In genomic region chr1:36066216-36066980, GRCm38 (mm10) we compare ENCODE assay signal across 10 mouse cellular contexts. TPM values are rescaled to one million over a fixed set of nuclear protein-coding genes. Genes with fewer than 3 reads are reported as not detected.
DNase-seq lines count a peak whose midpoint lies in the region; ATAC-seq and TF ChIP-seq lines count a peak whose summit lies in the region.
"Had no signal": no experiment of that assay in that cellular context is flagged by ENCODE, and none has a peak within 500 bp of the region (broad histone marks: within the 10 kb centered on the region; RNA-seq: fewer than 3 reads in every experiment).

No protein-coding gene starts in this region.

- no peak overlapping the region for H3K4me3 ChIP-seq in midbrain, embryonic 10.5 days
- no peak overlapping the region for H3K4me3 ChIP-seq in midbrain, postnatal 0 days (ENCODE audit: low read depth, low read length)
- H3K4me3 ChIP-seq in embryonic facial prominence, embryonic 10.5 days = no peak overlapping the region
- H3K4me3 ChIP-seq in layer of hippocampus, adult 2 months = no peak overlapping the region

- H3K4me2 ChIP-seq in midbrain, postnatal 0 days (ENCODE audit: low read depth, low read length, poor library complexity, severe bottlenecking) = no peak overlapping the region

- TF ChIP-seq CTCF in midbrain, postnatal 0 days (IDR thresholded peaks at IDR 0.05) = no peak
- no peak for TF ChIP-seq CTCF in layer of hippocampus, adult 2 months (conservative IDR thresholded peaks at IDR 0.05)

- peak; percentile 12 to 13 for DNase-seq in gastrocnemius, postnatal 4 days (ENCODE audit: low spot score in 2 of 2)
- no peak for DNase-seq in gastrocnemius, adult 18-20 months (ENCODE audit: low spot score)
- peak; percentile 9 for DNase-seq in midbrain, embryonic 10.5 days (ENCODE audit: low spot score)
- no peak for DNase-seq in midbrain, postnatal 0 days (ENCODE audit: low spot score)
- peak; percentile 41 for DNase-seq in MN1 (ENCODE audit: low spot score)
- peak; percentile 7 for DNase-seq in embryonic facial prominence, embryonic 10.5 days (ENCODE audit: low spot score)
- DNase-seq in c-Kit-positive CD71-positive TER-119-positive erythroid progenitor cells, embryonic 14.5 days (ENCODE audit: low spot score) = no peak
- no peak for DNase-seq in layer of hippocampus, adult 2 months (ENCODE audit: low spot score in 2 of 2)

- H3K9ac ChIP-seq in midbrain, postnatal 0 days (replicated peaks; ENCODE audit: low read length, poor library complexity, severe bottlenecking) = no peak overlapping the region

- peak overlapping the region; percentile 86; the same call in 1 of the 2 replicates for H3K27ac ChIP-seq in midbrain, embryonic 10.5 days (replicated peaks)
- H3K27ac ChIP-seq in midbrain, postnatal 0 days (ENCODE audit: low read depth, low read length) = no peak overlapping the region
- no peak overlapping the region for H3K27ac ChIP-seq in embryonic facial prominence, embryonic 10.5 days (replicated peaks)
- no peak overlapping the region for H3K27ac ChIP-seq in layer of hippocampus, adult 2 months
- H3K27ac ChIP-seq: hindbrain, embryonic 14.5 days had no signal

- no peaks in the 10 kb centered on the region for H3K9me3 ChIP-seq in midbrain, embryonic 10.5 days (replicated peaks)
- H3K9me3 ChIP-seq in midbrain, postnatal 0 days (ENCODE audit: low read length) = no peaks in the 10 kb centered on the region
- no peaks in the 10 kb centered on the region for H3K9me3 ChIP-seq in embryonic facial prominence, embryonic 10.5 days
- H3K9me3 ChIP-seq: heart, embryonic 13.5 days had no signal

- H3K27me3 ChIP-seq in midbrain, embryonic 10.5 days (ENCODE audit: low read depth, poor library complexity, severe bottlenecking) = peaks cover 21% of the 10 kb centered on the region
- no peaks in the 10 kb centered on the region; the same call in 1 of the 2 replicates for H3K27me3 ChIP-seq in midbrain, postnatal 0 days (ENCODE audit: insufficient read depth, low read length)
- peaks cover 34% of the 10 kb centered on the region for H3K27me3 ChIP-seq in embryonic facial prominence, embryonic 10.5 days (replicated peaks; ENCODE audit: low read depth, poor library complexity, severe bottlenecking)
- H3K27me3 ChIP-seq: heart, embryonic 13.5 days had no signal

- ATAC-seq in midbrain, postnatal 0 days (ENCODE audit: low FRiP score) = no peak

- 84% methylated on average over 6 of the region's 6 CpGs for WGBS in midbrain, embryonic 10.5 days
- WGBS in midbrain, postnatal 0 days = 90% methylated on average over 6 of the region's 6 CpGs
- WGBS in embryonic facial prominence, embryonic 10.5 days = 89% methylated on average over 6 of the region's 6 CpGs

- H3K36me3 ChIP-seq in midbrain, embryonic 10.5 days = peaks cover 5% of the 10 kb centered on the region
- H3K36me3 ChIP-seq in midbrain, postnatal 0 days (ENCODE audit: insufficient read depth, low read length) = no peaks in the 10 kb centered on the region
- H3K36me3 ChIP-seq in embryonic facial prominence, embryonic 10.5 days (replicated peaks) = peaks cover 5% of the 10 kb centered on the region; the same call in 1 of the 2 replicates

- H3K4me1 ChIP-seq in midbrain, embryonic 10.5 days = peaks cover 88% of the 10 kb centered on the region
- peaks cover 14% of the 10 kb centered on the region for H3K4me1 ChIP-seq in midbrain, postnatal 0 days (ENCODE audit: insufficient read depth, low read length)
- peaks cover 67% of the 10 kb centered on the region for H3K4me1 ChIP-seq in embryonic facial prominence, embryonic 10.5 days

RNA-seq across cellular contexts. Expression of gene Hs6st1, which starts 1.8 kb away (rescaled TPM):
- total RNA-seq in gastrocnemius, postnatal 4 days (2021) = 10 to 100 TPM; 39.7 to 40.5 TPM
- total RNA-seq in gastrocnemius, adult 18-20 months (2021) = 10 to 100 TPM; 19.7 to 22.0 TPM
- 4.9 and 5.4 TPM in 2 replicates for polyA plus RNA-seq in midbrain, embryonic 10.5 days (2016; fragmentation: Nextera tagmentation; extraction: Ambion mirVana)
- total RNA-seq in midbrain, postnatal 0 days (2014; rRNA removed) = 89.8 and 104 TPM in 2 replicates
- polyA plus RNA-seq in midbrain, postnatal 0 days (2015; fragmentation: Nextera tagmentation; extraction: Ambion mirVana) = 17.3 and 17.4 TPM in 2 replicates
- polyA plus RNA-seq in embryonic facial prominence, embryonic 10.5 days (2016; fragmentation: Nextera tagmentation; extraction: Ambion mirVana) = 3.9 and 4.5 TPM in 2 replicates
- 10 to 100 TPM; 37.7 to 38.3 TPM for total RNA-seq in layer of hippocampus, adult 2 months (2021)

Comparison
In these comparisons a context has a peak if more than half of its experiments do, and no peak if none do; other contexts are left out.
1. DNase-seq: peak in gastrocnemius, postnatal 4 days (2 of 2), midbrain, embryonic 10.5 days (single experiment), MN1 (single experiment) and embryonic facial prominence, embryonic 10.5 days (single experiment); none in gastrocnemius, adult 18-20 months (single experiment), midbrain, postnatal 0 days (single experiment), c-Kit-positive CD71-positive TER-119-positive erythroid progenitor cells, embryonic 14.5 days (single experiment) and layer of hippocampus, adult 2 months (0 of 2).